Mouse (Mus musculus) frontal cortex, adult 2 months (tissue): ENCODE measurements around the gene Phlda3. TPM values are rescaled to one million over a fixed set of nuclear protein-coding genes. Genes with fewer than 3 reads are reported as not detected.

ENCODE experiments used
- DNase-seq, 2 experiments: peaks; one replicate each; pipeline ENCODE4 v3.0.0; 2022; ENCODE audit warnings: low spot score in 1 of 2; ENCODE audit errors: extremely low spot score in 1 of 2
- polyA plus RNA-seq: library from polyadenylated mRNA; depleted of rRNA; stranded (reverse); fragments of >200 nt; gene quantifications from 2 replicates; pipeline ENCODE4 v1.2.3, GENCODE M21; 2012; rRNA removed

The Phlda3 gene
- 33.6 and 41.1 TPM in 2 replicates for polyA plus RNA-seq

GRCm38 (mm10) chr1:135765645-135766591 lies at the start of gene Phlda3:
TSS of gene Phlda3 (plus strand) at chr1:135766119.
- peak in 1 of 2 experiments; percentile 64 for DNase-seq

GRCm38 (mm10) chr1:135719486-135719885 lies 46.4 kb upstream of the Phlda3 start:
- peak in 1 of 2 experiments; percentile 87 for DNase-seq

- DNase-seq, result no peak
Measured at GRCm38 (mm10) chr1:135719983-135720382, 45.9 kb upstream of the Phlda3 start, which contains the start of gene Csrp1. TSS of gene Csrp1 (plus strand) at chr1:135720061.

GRCm38 (mm10) chr1:135723016-135723415 lies 42.9 kb upstream of the Phlda3 start:
- no peak for DNase-seq

GRCm38 (mm10) chr1:135724134-135724533 lies 41.8 kb upstream of the Phlda3 start:
- DNase-seq, result no peak

GRCm38 (mm10) chr1:135725324-135725723 lies 40.6 kb upstream of the Phlda3 start:
- DNase-seq, result no peak

- DNase-seq, result no peak
Measured at GRCm38 (mm10) chr1:135725936-135726335, 40.0 kb upstream of the Phlda3 start.

- peak; percentile 77 to 90 for DNase-seq
Measured at GRCm38 (mm10) chr1:135728631-135729366, 37.1 kb upstream of the Phlda3 start.

GRCm38 (mm10) chr1:135729367-135729713 lies 36.6 kb upstream of the Phlda3 start:
- DNase-seq, result peak in 1 of 2 experiments; percentile 28

GRCm38 (mm10) chr1:135729821-135730220 lies 36.1 kb upstream of the Phlda3 start:
- DNase-seq, result no peak

GRCm38 (mm10) chr1:135730296-135730695 lies 35.6 kb upstream of the Phlda3 start:
- DNase-seq, result no peak

GRCm38 (mm10) chr1:135731393-135731792 lies 34.5 kb upstream of the Phlda3 start:
- DNase-seq, result no peak

GRCm38 (mm10) chr1:135731897-135732684 lies 33.8 kb upstream of the Phlda3 start:
- DNase-seq, result no peak

GRCm38 (mm10) chr1:135734225-135734937 lies 31.5 kb upstream of the Phlda3 start:
- DNase-seq, result peak; percentile 39 to 65

GRCm38 (mm10) chr1:135735460-135735859 lies 30.5 kb upstream of the Phlda3 start:
- DNase-seq, result no peak

GRCm38 (mm10) chr1:135744987-135745386 lies 20.9 kb upstream of the Phlda3 start:
- no peak for DNase-seq

GRCm38 (mm10) chr1:135746248-135746647 lies 19.7 kb upstream of the Phlda3 start:
- DNase-seq, result no peak

- peak; percentile 88 to 97 for DNase-seq
Measured at GRCm38 (mm10) chr1:135752737-135753348, 13.1 kb upstream of the Phlda3 start.

- DNase-seq, result no peak
Measured at GRCm38 (mm10) chr1:135755287-135755686, 10.6 kb upstream of the Phlda3 start.
